Mouse (Mus musculus) heart, postnatal 36 days (tissue): Measurements from ENCODE around the gene Gpatch4. TPM values are rescaled to one million over a fixed set of nuclear protein-coding genes. Genes with fewer than 3 reads are reported as not detected.

Experiments
- DNase-seq, 2 experiments: peaks; one replicate each; pipeline ENCODE4 v3.0.0; 2021 to 2022
- intact Hi-C: fragments of 180-260 bp; cut with DNase I; formaldehyde crosslinking; loops from one replicate; pipeline ENCODE4 v1.15.1; 2025
- total RNA-seq, 2 experiments: library from RNA; stranded (reverse); gene quantifications; 2 replicates each; pipeline ENCODE4 v1.2.3; 2021

The Gpatch4 gene
- total RNA-seq, 2 experiments from 2014 or later = 8.2 to 10.3 TPM

DNA sequence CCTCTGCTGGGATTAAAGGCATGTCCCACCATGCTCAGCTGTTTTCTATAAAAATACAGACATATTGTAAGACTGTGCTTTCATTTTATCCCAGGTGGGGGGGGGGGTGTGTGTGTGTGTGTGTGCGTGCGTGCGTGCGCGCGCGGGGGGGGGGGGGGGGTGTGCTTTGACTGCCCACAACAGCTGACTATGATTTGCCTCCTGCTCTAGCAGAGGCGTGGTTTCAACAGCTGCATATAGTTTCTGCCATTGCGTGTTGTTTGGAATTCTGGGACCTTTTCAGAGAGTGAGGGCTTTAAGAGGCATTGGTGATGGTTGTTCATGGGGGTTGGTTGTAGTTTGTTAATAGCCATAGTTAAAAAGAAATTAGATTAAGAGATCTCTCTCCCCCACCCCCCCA, 42.6 kb downstream of the Gpatch4 start:
- intact Hi-C loops = loop anchor here (5.0 kb wide), 1 partner anchor 72 kb away; no protein-coding TSS in a partner anchor
- no peak for DNase-seq

DNA sequence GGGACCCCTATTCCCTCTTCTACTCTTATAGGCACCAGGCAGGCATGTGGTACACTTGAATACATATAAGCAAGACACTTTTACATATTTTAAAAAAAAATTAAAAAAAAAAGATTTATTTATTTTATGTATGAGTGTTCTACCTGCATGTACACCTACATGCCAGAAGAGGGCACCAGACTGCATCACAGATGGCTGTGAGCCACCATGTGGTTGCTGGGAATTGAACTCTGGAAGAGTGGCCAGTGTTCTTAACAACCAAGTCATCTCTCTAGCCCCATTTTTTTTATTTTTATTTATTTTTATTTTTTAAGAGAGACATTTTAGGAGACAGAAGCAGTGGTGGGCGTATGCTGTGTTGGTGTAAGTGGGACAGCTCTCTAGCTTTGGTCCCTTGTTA, 44.8 kb downstream of the Gpatch4 start:
- DNase-seq = peak; percentile 21 to 23
- intact Hi-C loops = loop anchor here (1.0 to 5.0 kb wide), 5 partner anchors 29 to 155 kb away; no protein-coding TSS in a partner anchor

DNA sequence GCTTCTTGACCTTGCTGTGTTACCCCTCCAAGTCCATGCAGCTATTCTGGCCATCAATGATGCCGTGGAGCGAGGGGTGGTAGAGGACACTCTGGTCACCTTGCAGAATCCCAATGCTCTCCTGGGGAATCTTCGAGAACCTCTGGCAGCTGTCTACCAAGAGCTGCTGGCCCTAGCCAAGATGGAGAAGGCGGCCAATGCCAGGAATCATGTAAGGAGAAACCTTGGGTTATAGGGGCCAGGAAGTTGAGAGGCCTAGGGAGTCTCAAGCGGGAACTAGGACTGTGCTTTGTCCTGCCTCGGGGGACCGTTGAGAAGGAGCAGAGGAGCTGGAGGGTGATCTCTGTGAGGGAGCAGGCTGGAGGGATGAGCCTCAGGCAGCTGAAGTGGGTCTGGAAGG, 47.2 kb downstream of the Gpatch4 start:
- intact Hi-C loops = no loop called here

DNA sequence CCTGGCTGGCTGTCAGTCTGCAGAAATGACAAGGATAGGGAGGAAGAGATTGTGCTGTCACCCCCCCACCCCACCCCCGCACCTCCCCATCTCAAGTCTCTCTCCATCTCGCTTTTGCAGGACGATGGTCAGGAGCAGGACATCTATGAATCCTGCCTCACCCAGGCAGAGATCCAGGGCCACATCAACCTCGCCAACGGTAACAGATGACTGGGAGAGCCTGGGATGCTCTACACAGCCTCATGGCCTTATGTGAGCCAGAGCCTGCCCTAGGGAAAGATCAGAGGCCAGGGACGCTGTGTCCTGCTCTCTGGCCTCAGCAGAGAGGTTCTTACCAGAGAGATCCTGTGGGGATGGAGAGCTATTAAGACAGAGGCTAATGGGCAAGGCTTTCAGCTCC, 47.7 kb downstream of the Gpatch4 start:
- intact Hi-C loops = no loop called here
- DNase-seq = no peak

More for the DNA sequence above, 47.2 kb downstream of the Gpatch4 start:
- DNase-seq = no peak

DNA sequence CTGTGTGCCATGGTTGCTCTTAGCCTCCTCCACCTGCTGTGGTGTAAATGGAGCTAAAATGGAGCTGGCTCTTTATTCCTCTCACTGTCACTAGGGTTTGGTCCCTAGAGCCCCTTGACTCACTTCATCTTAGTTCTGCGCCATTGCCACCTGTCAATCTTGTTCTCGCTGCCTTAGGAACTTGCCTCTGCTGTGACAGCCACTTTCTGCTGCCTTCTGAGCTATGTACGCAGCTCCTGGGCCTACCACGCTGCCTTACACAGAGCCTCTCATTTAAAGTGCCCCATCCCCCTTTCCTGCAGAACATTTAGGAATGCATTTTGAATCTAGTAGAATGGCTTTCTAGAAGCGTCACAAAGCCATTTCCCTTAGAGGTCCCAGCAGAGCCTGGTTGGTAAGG, 51.2 kb downstream of the Gpatch4 start:
- no peak for DNase-seq
- intact Hi-C loops = no loop called here

DNA sequence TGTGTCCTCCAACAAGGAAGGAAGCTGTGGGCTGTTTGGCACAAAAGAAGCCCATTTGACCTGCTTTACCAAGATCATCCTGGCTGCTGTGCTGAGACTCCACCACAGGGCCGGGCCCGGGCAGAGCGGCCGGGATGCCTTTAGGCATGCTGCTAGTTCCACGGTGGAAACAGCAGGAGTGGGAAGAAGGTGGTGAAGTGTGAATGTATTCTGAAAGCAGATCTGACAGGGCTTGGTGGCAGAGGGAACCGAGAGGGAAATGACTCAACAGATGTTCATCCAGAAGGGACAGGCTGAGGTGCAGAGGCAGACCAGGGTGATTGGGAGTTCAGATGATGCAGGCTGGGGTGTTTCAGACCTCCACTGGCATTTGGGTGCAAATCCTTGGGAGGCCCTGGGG, 54.8 kb downstream of the Gpatch4 start:
- intact Hi-C loops = no loop called here
- no peak for DNase-seq

DNA sequence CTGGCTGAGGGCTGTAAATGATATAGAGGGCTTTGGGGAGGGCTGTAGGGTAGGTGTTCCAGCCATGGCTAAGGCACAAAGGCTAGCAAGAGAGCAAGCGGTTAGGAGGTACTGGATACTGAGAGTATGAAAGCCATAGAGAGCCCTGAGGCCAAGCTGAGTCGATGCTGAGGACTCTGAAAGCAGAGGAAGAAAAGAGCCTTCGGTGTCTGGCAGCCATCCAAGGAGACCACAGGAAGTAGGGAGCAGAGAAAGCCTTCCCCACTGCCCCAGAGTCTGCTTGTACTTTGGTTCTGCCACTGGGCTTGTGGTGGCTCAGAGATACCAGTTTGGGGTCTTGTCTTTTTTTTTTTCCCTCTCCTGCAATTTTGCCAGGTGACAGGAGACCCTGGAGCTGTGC, 57.3 kb downstream of the Gpatch4 start:
- intact Hi-C loops = no loop called here
- DNase-seq = no peak

DNA sequence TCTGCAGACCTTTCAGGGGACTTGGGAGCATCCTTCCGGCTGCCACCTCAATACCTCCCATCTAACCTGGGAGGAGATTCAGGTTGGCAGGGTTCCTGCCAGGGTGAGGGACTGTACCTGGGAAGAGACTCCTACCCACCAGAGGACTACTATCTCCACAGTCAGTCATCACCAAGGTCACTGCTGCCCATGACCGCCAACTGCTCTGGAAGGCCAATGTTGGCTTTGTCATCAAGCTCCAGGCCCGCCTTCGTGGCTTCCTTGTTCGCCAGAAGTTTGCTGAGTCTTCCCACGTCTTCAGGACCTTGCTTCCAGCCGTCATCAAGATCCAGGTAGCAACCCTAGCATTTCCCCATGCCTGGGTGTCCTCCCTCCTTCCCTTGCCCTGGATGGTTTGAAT, 58.8 kb downstream of the Gpatch4 start:
- no peak for DNase-seq
- intact Hi-C loops = no loop called here

DNA sequence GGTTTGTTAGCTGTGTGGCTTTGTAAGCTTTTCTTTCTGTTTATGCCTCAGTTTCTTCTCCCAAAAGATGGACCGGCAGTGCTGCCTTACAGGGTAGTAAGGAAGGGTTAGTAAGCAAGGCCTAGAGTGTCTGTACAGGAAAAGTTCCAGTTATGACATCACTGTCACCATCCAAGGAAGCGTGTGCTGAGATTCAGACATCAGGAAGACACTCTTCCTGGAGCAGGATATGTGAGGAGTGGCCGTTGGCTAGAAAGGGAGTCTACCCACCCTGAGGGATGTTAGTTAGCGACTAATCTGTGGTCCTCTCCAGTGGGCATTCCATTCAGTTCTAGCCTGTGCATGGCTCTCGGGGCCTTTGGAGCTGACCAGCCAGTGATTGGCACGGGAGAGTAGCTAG, 59.3 kb downstream of the Gpatch4 start:
- no peak for DNase-seq
- intact Hi-C loops = no loop called here

DNA sequence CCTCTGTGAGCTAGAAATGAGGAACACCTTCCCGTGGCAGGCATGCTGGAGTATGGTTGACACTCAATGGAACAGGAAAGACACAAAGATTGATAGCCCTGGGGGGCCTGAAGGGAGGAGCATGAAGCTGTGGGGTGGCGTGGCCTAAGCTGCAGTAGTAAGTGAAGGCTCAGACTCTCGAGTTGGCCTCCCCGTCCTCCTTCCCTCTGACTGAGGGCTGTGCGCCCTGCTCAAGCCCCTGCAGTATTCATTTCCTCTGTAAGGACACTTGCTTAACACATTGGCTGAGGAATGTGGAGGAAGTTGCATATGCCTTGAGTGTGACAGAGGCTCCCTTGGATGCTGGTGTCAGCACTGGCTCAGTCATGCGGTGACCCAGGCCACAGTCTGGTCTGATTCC, 59.7 kb downstream of the Gpatch4 start:
- intact Hi-C loops = no loop called here
- DNase-seq = no peak

Other genes with a start within 250 kb of the Gpatch4 start
- under 1 TPM; 0.16 to 0.19 TPM for gene Ntrk1, start 247.9 kb upstream of the Gpatch4 start, total RNA-seq
- gene Insrr, start 246.2 kb upstream of the Gpatch4 start, total RNA-seq = under 1 TPM in 1 of 2 experiments, not detected in 1; 0.08 TPM
- gene Pear1, start 218.8 kb upstream of the Gpatch4 start, total RNA-seq = 10 to 100 TPM; 19.5 to 22.5 TPM
- gene Sh2d2a, start 196.4 kb upstream of the Gpatch4 start, total RNA-seq = under 1 TPM in 1 of 2 experiments, not detected in 1; 0.08 TPM
- gene Prcc, start 157.5 kb upstream of the Gpatch4 start, total RNA-seq = 10 to 100 TPM; 47.5 to 51.6 TPM
- 100 to 1,000 TPM; 106 to 115 TPM for gene Hdgf, start 136.8 kb upstream of the Gpatch4 start, total RNA-seq
- 10 to 100 TPM; 69.5 to 75.1 TPM for gene Mrpl24, start 123.6 kb upstream of the Gpatch4 start, total RNA-seq
- 10 to 100 TPM; 10.2 to 12.3 TPM for gene Isg20l2, start 112.8 kb upstream of the Gpatch4 start, total RNA-seq
- 1 to 10 TPM; 4.8 to 5.2 TPM for gene Rrnad1, start 112.4 kb upstream of the Gpatch4 start, total RNA-seq
- gene Crabp2, start 94.4 kb upstream of the Gpatch4 start, total RNA-seq = not detected
- 10 to 100 TPM; 18.7 to 22.7 TPM for gene Nes, start 72.0 kb upstream of the Gpatch4 start, total RNA-seq
- under 1 TPM in 1 of 2 experiments, not detected in 1; 0.19 TPM for gene Bcan, start 42.9 kb upstream of the Gpatch4 start, total RNA-seq
- not detected for gene Hapln2, start 15.5 kb upstream of the Gpatch4 start, total RNA-seq
- gene Naxe, start 15.4 kb downstream of the Gpatch4 start, total RNA-seq = 10 to 100 TPM; 73.9 to 75.5 TPM
- gene Ttc24, start 35.2 kb downstream of the Gpatch4 start, total RNA-seq = not detected
- gene Iqgap3, start 38.9 kb downstream of the Gpatch4 start, total RNA-seq = under 1 TPM; 0.76 to 0.94 TPM
- 100 to 1,000 TPM; 123 to 138 TPM for gene Mef2d, start 99.3 kb downstream of the Gpatch4 start, total RNA-seq
- gene Rhbg, start 211.6 kb downstream of the Gpatch4 start, total RNA-seq = not detected
- under 1 TPM; 0.33 to 0.43 TPM for gene Gm38392, start 244.1 kb downstream of the Gpatch4 start, total RNA-seq